Mouse (Mus musculus): ENCODE data around the gene Prr12. TPM values are rescaled to one million over a fixed set of nuclear protein-coding genes. Genes with fewer than 3 reads are reported as not detected.
"Not testable (repeated sequence)": the region's sequence is repeated elsewhere in the genome, so short reads cannot be mapped to it uniquely, and the experiment has no call there.

The Prr12 gene
- 6.4 and 6.7 TPM in 2 replicates for polyA plus RNA-seq (2015; fragmentation: Nextera tagmentation; extraction: Ambion mirVana)

- peaks cover 14% of the 10 kb centered on the region for H3K36me3 ChIP-seq (ENCODE audit: insufficient read depth, low read length)
- peak within 1 kb of the TSS; percentile 90 for H3K4me2 ChIP-seq (replicated peaks; ENCODE audit: low read depth, low read length)
- ATAC-seq (peak; percentile 11), DNase-seq (ENCODE audit: low spot score) (no peak)
- H3K9ac ChIP-seq (replicated peaks; ENCODE audit: low read depth), result peak within 1 kb of the TSS; percentile 76
- peak within 1 kb of the TSS; percentile 90 for H3K4me3 ChIP-seq (ENCODE audit: low read depth, low read length)
- WGBS, result no CpG with 5 or more reads among the region's 18 CpGs
- peak within 1 kb of the TSS; percentile 93 for H3K27ac ChIP-seq (ENCODE audit: low read length)
- H3K4me1 ChIP-seq (ENCODE audit: insufficient read depth, low read depth, low read length), result peaks cover 7% of the 10 kb centered on the region; the same call in 1 of the 2 replicates
- no peaks in the 10 kb centered on the region for H3K27me3 ChIP-seq (replicated peaks; ENCODE audit: insufficient read depth, low read length)
- no peaks in the 10 kb centered on the region for H3K9me3 ChIP-seq (ENCODE audit: low read length)
- TF ChIP-seq EP300 (IDR thresholded peaks at IDR 0.05) (no peak), CTCF (IDR thresholded peaks at IDR 0.05) (no peak)
Observed at GRCm38 (mm10) chr7:45052862-45053116, at the start of gene Prr12. TSS of gene Prr12 (minus strand) at chr7:45052881.

- TF ChIP-seq CTCF (IDR thresholded peaks at IDR 0.05) (no peak), EP300 (IDR thresholded peaks at IDR 0.05) (no peak)
- no peaks in the 10 kb centered on the region for H3K27me3 ChIP-seq (replicated peaks; ENCODE audit: insufficient read depth, low read length)
- ATAC-seq (no peak), DNase-seq (ENCODE audit: low spot score) (no peak)
- no peak overlapping the region; the same call in 1 of the 2 replicates for H3K27ac ChIP-seq (ENCODE audit: low read length)
- no peaks in the 10 kb centered on the region for H3K9me3 ChIP-seq (ENCODE audit: low read length)
- H3K36me3 ChIP-seq (ENCODE audit: insufficient read depth, low read length), result no peaks in the 10 kb centered on the region
- 73% methylated on average over 11 of the region's 11 CpGs for WGBS
- peak overlapping the region; percentile 49; the same call in 1 of the 2 replicates for H3K4me3 ChIP-seq (ENCODE audit: low read depth, low read length)
- peak overlapping the region; percentile 69 for H3K4me2 ChIP-seq (replicated peaks; ENCODE audit: low read depth, low read length)
- H3K9ac ChIP-seq (replicated peaks; ENCODE audit: low read depth), result 0 out of 2 replicates have a peak overlapping the region, but pooled peaks have one; percentile 60
- peaks cover 4% of the 10 kb centered on the region; the same call in 1 of the 2 replicates for H3K4me1 ChIP-seq (ENCODE audit: insufficient read depth, low read depth, low read length)
Observed at GRCm38 (mm10) chr7:45102441-45102840, 49.8 kb upstream of the Prr12 start.

GRCm38 (mm10) chr7:45100046-45100445, 47.4 kb upstream of the Prr12 start:
- no peak overlapping the region for H3K9ac ChIP-seq (replicated peaks; ENCODE audit: low read depth)
- no peak for DNase-seq (ENCODE audit: low spot score)
- TF ChIP-seq EP300 (IDR thresholded peaks at IDR 0.05), result no peak
- no peak for TF ChIP-seq CTCF (IDR thresholded peaks at IDR 0.05)
- no peaks in the 10 kb centered on the region for H3K27me3 ChIP-seq (replicated peaks; ENCODE audit: insufficient read depth, low read length)
- H3K4me3 ChIP-seq (ENCODE audit: low read depth, low read length), result no peak overlapping the region
- no peak overlapping the region for H3K4me2 ChIP-seq (replicated peaks; ENCODE audit: low read depth, low read length)
- WGBS, result 71% methylated on average over 6 of the region's 6 CpGs
- ATAC-seq, result no peak
- H3K36me3 ChIP-seq (ENCODE audit: insufficient read depth, low read length), result no peaks in the 10 kb centered on the region
- H3K9me3 ChIP-seq (ENCODE audit: low read length), result no peaks in the 10 kb centered on the region
- H3K27ac ChIP-seq (ENCODE audit: low read length), result no peak overlapping the region
- peaks cover 4% of the 10 kb centered on the region; the same call in 1 of the 2 replicates for H3K4me1 ChIP-seq (ENCODE audit: insufficient read depth, low read depth, low read length)

GRCm38 (mm10) chr7:45098541-45099240, 46.0 kb upstream of the Prr12 start:
- DNase-seq (ENCODE audit: low spot score), result no peak
- Histone ChIP-seq H3K4me3 (ENCODE audit: low read depth, low read length) (no peak overlapping the region), H3K4me2 (replicated peaks; ENCODE audit: low read depth, low read length) (no peak overlapping the region), H3K36me3 (ENCODE audit: insufficient read depth, low read length) (no peaks in the 10 kb centered on the region), H3K9ac (replicated peaks; ENCODE audit: low read depth) (no peak overlapping the region), H3K9me3 (ENCODE audit: low read length) (no peaks in the 10 kb centered on the region), H3K27ac (ENCODE audit: low read length) (no peak overlapping the region), H3K27me3 (replicated peaks; ENCODE audit: insufficient read depth, low read length) (no peaks in the 10 kb centered on the region), H3K4me1 (ENCODE audit: insufficient read depth, low read depth, low read length) (peaks cover 4% of the 10 kb centered on the region; the same call in 1 of the 2 replicates)
- peak; percentile 54 for TF ChIP-seq CTCF (IDR thresholded peaks at IDR 0.05)
- TF ChIP-seq EP300 (IDR thresholded peaks at IDR 0.05), result no peak
- 83% methylated on average over 8 of the region's 8 CpGs for WGBS
- no peak for ATAC-seq

GRCm38 (mm10) chr7:45097479-45097878, 44.8 kb upstream of the Prr12 start:
- no peak overlapping the region for H3K4me3 ChIP-seq (ENCODE audit: low read depth, low read length)
- ATAC-seq, result peak; percentile 23; the same call in 1 of the 2 replicates
- no peaks in the 10 kb centered on the region for H3K27me3 ChIP-seq (replicated peaks; ENCODE audit: insufficient read depth, low read length)
- H3K4me1 ChIP-seq (ENCODE audit: insufficient read depth, low read depth, low read length), result no peaks in the 10 kb centered on the region
- peak overlapping the region; percentile 14; the same call in 1 of the 2 replicates for H3K27ac ChIP-seq (ENCODE audit: low read length)
- no peak overlapping the region for H3K9ac ChIP-seq (replicated peaks; ENCODE audit: low read depth)
- TF ChIP-seq CTCF (IDR thresholded peaks at IDR 0.05), result no peak
- TF ChIP-seq EP300 (IDR thresholded peaks at IDR 0.05), result no peak
- 51% methylated on average over 6 of the region's 6 CpGs for WGBS
- H3K36me3 ChIP-seq (ENCODE audit: insufficient read depth, low read length), result no peaks in the 10 kb centered on the region
- DNase-seq (ENCODE audit: low spot score), result peak; percentile 31
- H3K9me3 ChIP-seq (ENCODE audit: low read length), result no peaks in the 10 kb centered on the region
- no peak overlapping the region for H3K4me2 ChIP-seq (replicated peaks; ENCODE audit: low read depth, low read length)

- WGBS, result 91% methylated on average over 14 of the region's 14 CpGs
- not testable (repeated sequence) for H3K27me3 ChIP-seq (replicated peaks; ENCODE audit: insufficient read depth, low read length); H3K9me3 ChIP-seq (ENCODE audit: low read length); ATAC-seq; H3K36me3 ChIP-seq (ENCODE audit: insufficient read depth, low read length); DNase-seq (ENCODE audit: low spot score); H3K4me1 ChIP-seq (ENCODE audit: insufficient read depth, low read depth, low read length); H3K4me2 ChIP-seq (replicated peaks; ENCODE audit: low read depth, low read length); H3K4me3 ChIP-seq (ENCODE audit: low read depth, low read length); H3K27ac ChIP-seq (ENCODE audit: low read length); H3K9ac ChIP-seq (replicated peaks; ENCODE audit: low read depth)
Observed at GRCm38 (mm10) chr7:45095965-45096364, 43.3 kb upstream of the Prr12 start.
